Mouse (Mus musculus) CD4-positive, CD25-positive, alpha-beta regulatory T cell, adult 4 months (primary cell): ENCODE measurements around the gene Wwp2. TPM values are rescaled to one million over a fixed set of nuclear protein-coding genes. Genes with fewer than 3 reads are reported as not detected.

ENCODE experiments used
- ATAC-seq: one replicate; pipeline ENCODE4 v1.8.0; 2017
- polyA plus RNA-seq, 2 experiments: library from polyadenylated mRNA; unstranded; fragments of 100-300 nt; shearing (Covaris generic); gene quantifications; one replicate each; pipeline ENCODE4 v1.2.1; 2017

The Wwp2 gene
- polyA plus RNA-seq, 2 experiments from 2014 or later: 117 to 187 TPM

DNA sequence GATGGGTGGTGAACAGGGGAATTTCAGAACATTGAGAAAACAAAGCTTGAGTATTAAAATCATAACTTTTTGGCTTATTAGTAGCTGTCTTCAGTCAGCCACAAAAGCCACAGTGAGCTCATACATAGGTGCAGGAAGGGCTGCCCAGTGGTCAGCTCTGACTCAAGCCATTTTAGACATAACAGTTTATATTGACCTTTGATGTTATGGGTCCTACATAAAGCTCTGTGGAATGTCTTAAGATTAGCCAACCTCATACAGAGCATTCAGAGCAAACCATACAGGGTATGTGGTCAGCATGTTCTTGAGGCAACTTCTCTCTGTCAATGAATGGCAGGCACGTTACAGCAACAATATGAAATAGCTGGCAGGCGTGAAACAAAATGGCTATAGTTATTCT is 134.9 kb downstream of the Wwp2 start:
- no peak for ATAC-seq

DNA sequence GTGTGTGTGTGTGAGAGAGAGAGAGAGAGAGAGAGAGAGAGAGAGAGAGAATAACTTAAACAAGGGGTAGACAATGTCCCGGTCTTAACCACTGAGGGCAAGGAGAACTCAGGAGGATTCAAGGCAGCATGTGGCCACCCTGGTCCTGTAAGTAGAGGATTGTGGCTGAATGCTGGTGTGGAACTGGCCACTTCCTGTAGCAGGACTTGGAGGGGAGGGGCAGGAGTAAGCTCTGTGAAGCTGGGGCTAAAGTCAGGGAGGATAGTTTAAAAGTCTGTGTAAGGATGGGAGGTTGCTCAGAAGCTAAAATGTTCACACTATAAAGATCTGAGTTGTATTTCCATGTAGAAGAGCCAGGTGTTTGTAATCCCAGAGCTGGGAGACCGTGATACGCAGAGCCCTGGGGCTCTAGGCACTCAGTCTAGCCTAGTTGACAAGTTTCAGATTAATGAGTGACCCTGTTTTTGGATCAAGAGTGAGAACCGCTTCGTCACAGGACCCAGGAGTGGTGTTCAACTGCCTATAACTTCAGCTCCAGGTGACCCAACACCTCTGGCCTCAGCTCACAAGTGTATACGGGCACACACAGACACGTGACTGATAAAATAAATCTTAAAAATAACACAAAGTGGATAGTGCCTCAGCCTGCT is 135.4 kb downstream of the Wwp2 start:
- ATAC-seq: no peak

GRCm38 (mm10) chr8:107572497-107572896 is 136.3 kb downstream of the Wwp2 start:
- ATAC-seq: peak; percentile 60

- no peak for ATAC-seq
Observed at GRCm38 (mm10) chr8:107574771-107575170, 138.6 kb downstream of the Wwp2 start.

- ATAC-seq: peak; percentile 76
Observed at GRCm38 (mm10) chr8:107576702-107577101, 140.5 kb downstream of the Wwp2 start.

- no peak for ATAC-seq
Observed at GRCm38 (mm10) chr8:107577640-107578039, 141.5 kb downstream of the Wwp2 start.

DNA sequence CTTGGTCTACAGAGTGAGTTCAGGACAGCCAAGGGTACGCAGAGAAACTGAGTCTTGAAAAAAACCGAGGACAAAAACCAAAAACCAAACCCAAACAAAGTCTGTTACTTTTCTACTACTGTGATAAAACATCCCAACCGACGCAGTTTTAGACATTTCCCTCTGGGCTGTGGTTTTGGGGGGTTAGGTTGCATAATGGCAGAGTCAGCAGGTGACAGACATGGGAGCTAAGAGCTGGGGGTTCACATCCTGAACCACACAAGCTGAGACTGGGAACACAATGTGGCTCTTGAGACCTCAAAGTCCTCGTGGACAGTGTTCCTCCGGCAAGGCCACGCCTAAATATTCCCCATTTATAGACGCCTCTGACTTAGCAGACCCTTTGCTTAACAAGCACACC is 142.0 kb downstream of the Wwp2 start:
- ATAC-seq: no peak

GRCm38 (mm10) chr8:107578541-107578940 is 142.4 kb downstream of the Wwp2 start:
- ATAC-seq: no peak

GRCm38 (mm10) chr8:107580879-107581278 is 144.7 kb downstream of the Wwp2 start:
- no peak for ATAC-seq

DNA sequence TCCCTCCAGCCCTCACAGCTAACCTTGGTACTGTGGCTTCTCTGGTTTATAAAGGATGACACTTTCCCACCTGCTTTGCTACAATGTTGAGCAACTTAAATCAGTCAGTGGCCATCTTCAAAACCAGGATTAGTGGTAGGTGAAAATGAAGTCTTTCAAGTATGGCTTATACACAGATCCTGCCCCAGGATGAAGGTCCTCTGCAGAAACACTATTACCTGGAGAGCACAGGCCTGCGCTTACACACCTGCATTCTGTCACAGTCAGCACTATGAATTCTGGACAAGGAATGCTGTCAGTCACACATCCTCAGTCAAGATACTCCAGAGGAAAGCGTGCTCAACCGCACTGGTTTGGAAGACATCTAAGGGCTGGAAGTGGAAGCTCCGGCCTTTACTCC is 145.4 kb downstream of the Wwp2 start:
- no peak for ATAC-seq

DNA sequence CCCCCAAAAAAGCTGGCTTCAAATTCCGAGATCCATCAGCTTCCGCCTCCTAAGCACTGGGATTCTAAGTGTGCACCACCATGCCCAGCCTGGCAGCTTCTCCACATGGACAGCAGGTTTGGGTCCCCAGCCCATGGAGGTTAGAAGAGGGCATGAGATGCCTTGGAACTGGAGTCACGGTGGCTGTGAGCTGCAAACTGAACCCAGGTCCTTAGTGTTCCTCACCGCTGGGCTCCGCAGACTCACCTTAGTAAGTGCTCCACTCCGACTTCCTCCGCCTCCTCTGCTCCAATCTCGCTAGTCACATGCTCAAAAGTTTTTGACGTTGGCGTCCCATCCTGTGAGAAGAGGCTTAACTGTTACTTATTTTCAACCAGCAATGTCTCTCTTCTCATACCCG is 146.0 kb downstream of the Wwp2 start:
- ATAC-seq: no peak

GRCm38 (mm10) chr8:107587429-107587994 is 151.3 kb downstream of the Wwp2 start:
- ATAC-seq: peak; percentile 1

DNA sequence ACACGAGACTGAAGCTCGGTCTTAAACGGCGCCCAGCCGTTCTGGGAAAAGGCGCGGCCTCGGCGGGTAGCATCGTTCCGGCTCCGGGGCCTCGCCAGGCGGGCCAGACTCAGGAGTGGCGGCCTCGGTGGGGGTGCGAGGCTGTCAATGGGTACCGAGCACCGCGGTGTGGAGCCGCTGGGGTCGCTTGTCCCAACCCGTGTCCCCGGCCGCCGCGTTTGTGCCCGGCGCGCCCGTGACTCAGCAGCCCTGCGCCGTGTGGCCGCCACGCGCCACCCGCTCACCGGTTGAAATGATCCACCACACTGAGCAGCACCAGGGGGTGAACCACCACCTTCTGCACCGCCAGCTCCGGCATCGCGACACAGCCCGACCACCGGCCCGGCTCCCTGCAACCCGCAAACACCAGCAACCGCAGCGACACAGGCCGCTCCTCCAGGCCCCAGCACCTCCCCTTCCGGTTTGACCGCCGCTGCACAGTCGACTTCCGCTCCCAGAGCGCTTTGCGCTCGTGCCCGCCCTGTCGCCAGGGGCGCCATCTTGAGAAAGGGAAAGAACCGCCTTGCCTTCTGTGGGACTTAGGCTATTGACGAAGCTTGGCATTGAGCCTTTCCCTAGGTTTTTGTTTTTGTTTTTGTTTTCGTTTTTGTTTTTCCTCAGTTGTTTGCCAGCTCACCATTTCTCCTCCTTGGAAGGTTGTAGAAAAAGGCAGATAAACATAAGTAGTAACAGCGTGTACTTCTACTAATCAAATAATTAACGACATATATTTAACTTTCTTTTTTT is 152.0 kb downstream of the Wwp2 start, which contains the start of gene Psmd7:
TSS of gene Psmd7 (minus strand) at position 470 of the 786 bp plus-strand sequence.
- peak; percentile 99 for ATAC-seq

- no peak for ATAC-seq
Observed at GRCm38 (mm10) chr8:107593967-107594729, 158.0 kb downstream of the Wwp2 start.

DNA sequence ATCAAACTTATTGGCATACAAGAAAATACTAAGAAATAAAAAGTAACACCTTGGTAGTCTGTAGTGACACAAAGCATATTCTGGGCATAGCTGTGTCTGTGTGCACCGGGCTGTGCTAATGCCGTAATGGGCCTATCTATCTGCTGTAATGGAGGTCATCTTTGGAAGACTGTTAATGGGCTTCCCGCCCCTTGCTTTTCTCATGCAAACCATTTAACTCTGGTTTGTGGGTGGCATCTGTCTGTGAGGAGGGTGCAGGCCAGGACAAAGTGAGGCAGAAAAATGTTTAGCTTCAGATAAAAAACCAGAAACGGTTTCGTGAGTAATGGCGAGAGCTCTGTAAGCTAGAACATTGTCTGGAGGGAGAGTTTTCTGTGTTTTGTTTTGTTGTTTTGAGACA is 158.7 kb downstream of the Wwp2 start:
- no peak for ATAC-seq

DNA sequence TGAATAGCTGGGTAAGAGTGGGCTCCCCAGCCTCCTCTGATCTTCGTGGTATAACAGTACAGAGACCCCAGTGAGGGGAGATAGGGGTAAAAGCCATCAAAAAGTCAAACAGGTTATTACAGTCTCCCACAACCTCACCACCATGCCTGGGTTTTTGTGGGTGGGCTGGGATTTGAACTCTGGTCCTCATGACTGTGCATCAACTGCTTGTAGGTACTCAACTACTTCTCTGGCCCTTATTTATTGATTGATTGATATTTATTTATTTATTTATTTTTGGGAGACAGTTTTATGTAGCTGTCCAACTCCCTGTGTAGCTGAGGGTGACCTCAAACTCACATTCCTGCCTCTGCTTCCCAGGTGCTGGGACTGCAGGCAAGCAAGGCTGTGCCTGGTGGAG is 161.6 kb downstream of the Wwp2 start:
- no peak for ATAC-seq

DNA sequence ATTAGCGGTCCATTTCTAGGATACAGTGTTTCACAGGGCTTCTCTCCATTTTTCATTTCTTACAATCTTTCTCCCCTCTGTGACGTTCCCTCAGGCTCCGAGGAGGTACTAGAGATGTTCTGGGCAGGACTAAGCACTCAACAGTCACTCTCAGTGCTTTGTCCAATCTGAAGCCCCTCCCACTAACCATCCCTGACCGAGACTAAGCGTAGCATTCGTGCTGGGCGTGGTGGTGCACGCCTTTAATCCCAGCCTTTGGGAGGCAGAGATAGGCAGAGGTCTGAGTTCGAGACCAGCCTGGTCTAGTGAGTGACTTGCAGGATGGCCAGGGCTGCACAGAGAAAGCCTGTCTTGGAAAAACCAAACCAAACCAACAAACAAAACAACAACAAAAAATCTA is 163.5 kb downstream of the Wwp2 start:
- no peak for ATAC-seq

GRCm38 (mm10) chr8:107603026-107603425 is 166.9 kb downstream of the Wwp2 start:
- peak; percentile 37 for ATAC-seq

Other genes with a start within 250 kb of the Wwp2 start
- 10 to 100 TPM; 19.2 to 21.2 TPM for gene Nfat5, start 142.9 kb upstream of the Wwp2 start, polyA plus RNA-seq
- 1 to 10 TPM; 1.0 to 1.3 TPM for gene Nqo1, start 33.2 kb upstream of the Wwp2 start, polyA plus RNA-seq
- gene Nob1, start 11.3 kb upstream of the Wwp2 start, polyA plus RNA-seq: 10 to 100 TPM; 67.5 to 74.4 TPM
- gene Psmd7, start 152.1 kb downstream of the Wwp2 start, polyA plus RNA-seq: 100 to 1,000 TPM; 116 to 125 TPM